Mouse (Mus musculus): Measurements from ENCODE around the gene St7. TPM values are rescaled to one million over a fixed set of nuclear protein-coding genes. Genes with fewer than 3 reads are reported as not detected.

Gene St7
- polyA plus RNA-seq, 1 experiment = 8.4 TPM

GRCm38 (mm10) chr6:17903355-17903754, 210.6 kb downstream of the St7 start:
- H3ac ChIP-seq (ENCODE audit: control insufficient read depth, insufficient read length, low read depth) = no peak overlapping the region
- no peaks in the 10 kb centered on the region for H3K79me2 ChIP-seq (ENCODE audit: control insufficient read depth, insufficient read depth)
- no peaks in the 10 kb centered on the region for H3K79me3 ChIP-seq (ENCODE audit: low read depth)
- no peak overlapping the region for H3K4me3 ChIP-seq (ENCODE audit: insufficient read depth, poor library complexity, severe bottlenecking)
- H3K27me3 ChIP-seq (ENCODE audit: control insufficient read depth, insufficient read depth, insufficient read length) = no peaks in the 10 kb centered on the region
- TF ChIP-seq FOSL1 (IDR thresholded peaks at IDR 0.05; ENCODE audit: insufficient read depth, low read length, poor library complexity, severe bottlenecking) (no peak), MAX (IDR thresholded peaks at IDR 0.05) (no peak), CEBPB (IDR thresholded peaks at IDR 0.05; ENCODE audit: low read depth) (no peak), MYOG (IDR thresholded peaks at IDR 0.05; ENCODE audit: control insufficient read depth, extremely low read depth, insufficient read length) (no peak), USF1 (IDR thresholded peaks at IDR 0.05; ENCODE audit: low read depth) (no peak), MYOD1 (IDR thresholded peaks at IDR 0.05; ENCODE audit: control insufficient read depth, insufficient read length, low read depth) (no peak), CTCF (IDR thresholded peaks at IDR 0.05; ENCODE audit: control insufficient read depth, insufficient read depth, insufficient read length) (no peak)
- H3K36me3 ChIP-seq (ENCODE audit: control insufficient read depth, insufficient read depth) = no peaks in the 10 kb centered on the region

GRCm38 (mm10) chr6:17905776-17906175, 213.0 kb downstream of the St7 start:
- Histone ChIP-seq H3K4me3 (ENCODE audit: insufficient read depth, poor library complexity, severe bottlenecking) (no peak overlapping the region), H3K36me3 (ENCODE audit: control insufficient read depth, insufficient read depth) (no peaks in the 10 kb centered on the region), H3K79me2 (ENCODE audit: control insufficient read depth, insufficient read depth) (no peaks in the 10 kb centered on the region), H3K79me3 (ENCODE audit: low read depth) (no peaks in the 10 kb centered on the region), H3K27me3 (ENCODE audit: control insufficient read depth, insufficient read depth, insufficient read length) (no peaks in the 10 kb centered on the region), H3ac (ENCODE audit: control insufficient read depth, insufficient read length, low read depth) (no peak overlapping the region)
- no peak for TF ChIP-seq CTCF (IDR thresholded peaks at IDR 0.05; ENCODE audit: control insufficient read depth, insufficient read depth, insufficient read length)
- no peak for TF ChIP-seq MYOG (IDR thresholded peaks at IDR 0.05; ENCODE audit: control insufficient read depth, extremely low read depth, insufficient read length)
- TF ChIP-seq FOSL1 (IDR thresholded peaks at IDR 0.05; ENCODE audit: insufficient read depth, low read length, poor library complexity, severe bottlenecking) = no peak
- no peak for TF ChIP-seq USF1 (IDR thresholded peaks at IDR 0.05; ENCODE audit: low read depth)

GRCm38 (mm10) chr6:17906289-17906688, 213.6 kb downstream of the St7 start:
- no peak overlapping the region for H3K4me3 ChIP-seq (ENCODE audit: insufficient read depth, poor library complexity, severe bottlenecking)
- no peak overlapping the region for H3ac ChIP-seq (ENCODE audit: control insufficient read depth, insufficient read length, low read depth)
- no peaks in the 10 kb centered on the region for H3K27me3 ChIP-seq (ENCODE audit: control insufficient read depth, insufficient read depth, insufficient read length)
- TF ChIP-seq CEBPB (IDR thresholded peaks at IDR 0.05; ENCODE audit: low read depth) (no peak), CTCF (IDR thresholded peaks at IDR 0.05; ENCODE audit: control insufficient read depth, insufficient read depth, insufficient read length) (no peak), MYOG (IDR thresholded peaks at IDR 0.05; ENCODE audit: control insufficient read depth, extremely low read depth, insufficient read length) (no peak), MAX (IDR thresholded peaks at IDR 0.05) (no peak), MYOD1 (IDR thresholded peaks at IDR 0.05; ENCODE audit: control insufficient read depth, insufficient read length, low read depth) (no peak), USF1 (IDR thresholded peaks at IDR 0.05; ENCODE audit: low read depth) (no peak), FOSL1 (IDR thresholded peaks at IDR 0.05; ENCODE audit: insufficient read depth, low read length, poor library complexity, severe bottlenecking) (no peak)
- H3K79me3 ChIP-seq (ENCODE audit: low read depth) = no peaks in the 10 kb centered on the region
- H3K79me2 ChIP-seq (ENCODE audit: control insufficient read depth, insufficient read depth) = no peaks in the 10 kb centered on the region
- H3K36me3 ChIP-seq (ENCODE audit: control insufficient read depth, insufficient read depth) = no peaks in the 10 kb centered on the region

DNA sequence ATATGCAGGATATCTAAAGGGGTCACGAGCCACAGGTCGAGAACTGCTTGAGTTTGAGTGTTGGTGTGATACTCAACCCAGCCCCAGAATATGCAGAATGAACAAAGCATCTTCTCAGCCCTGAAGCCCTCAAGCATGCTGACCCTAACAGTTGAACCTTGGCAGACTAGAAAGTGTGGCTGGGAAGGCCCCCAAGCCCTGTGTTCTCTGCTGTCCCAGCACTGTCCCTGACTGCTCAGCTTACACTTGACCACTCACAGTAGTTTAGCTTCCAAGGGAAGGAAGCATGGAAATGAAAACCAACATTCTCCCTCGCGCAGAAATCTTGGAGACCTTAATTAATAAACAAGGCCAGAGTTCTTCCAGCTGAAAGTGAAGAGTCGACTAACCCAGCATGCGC, 219.6 kb downstream of the St7 start:
- H3K79me3 ChIP-seq (ENCODE audit: low read depth) = no peaks in the 10 kb centered on the region
- no peak overlapping the region for H3ac ChIP-seq (ENCODE audit: control insufficient read depth, insufficient read length, low read depth)
- H3K36me3 ChIP-seq (ENCODE audit: control insufficient read depth, insufficient read depth) = peaks cover 3% of the 10 kb centered on the region
- no peaks in the 10 kb centered on the region for H3K27me3 ChIP-seq (ENCODE audit: control insufficient read depth, insufficient read depth, insufficient read length)
- no peaks in the 10 kb centered on the region for H3K79me2 ChIP-seq (ENCODE audit: control insufficient read depth, insufficient read depth)
- no peak for TF ChIP-seq CEBPB (IDR thresholded peaks at IDR 0.05; ENCODE audit: low read depth)
- no peak for TF ChIP-seq MYOD1 (IDR thresholded peaks at IDR 0.05; ENCODE audit: control insufficient read depth, insufficient read length, low read depth)
- no peak for TF ChIP-seq USF1 (IDR thresholded peaks at IDR 0.05; ENCODE audit: low read depth)
- TF ChIP-seq CTCF (IDR thresholded peaks at IDR 0.05; ENCODE audit: control insufficient read depth, insufficient read depth, insufficient read length) = no peak
- no peak for TF ChIP-seq MAX (IDR thresholded peaks at IDR 0.05)
- no peak for TF ChIP-seq FOSL1 (IDR thresholded peaks at IDR 0.05; ENCODE audit: insufficient read depth, low read length, poor library complexity, severe bottlenecking)
- no peak for TF ChIP-seq MYOG (IDR thresholded peaks at IDR 0.05; ENCODE audit: control insufficient read depth, extremely low read depth, insufficient read length)
- no peak overlapping the region for H3K4me3 ChIP-seq (ENCODE audit: insufficient read depth, poor library complexity, severe bottlenecking)

GRCm38 (mm10) chr6:17912825-17913224, 220.1 kb downstream of the St7 start:
- no peak overlapping the region for H3ac ChIP-seq (ENCODE audit: control insufficient read depth, insufficient read length, low read depth)
- no peaks in the 10 kb centered on the region for H3K79me2 ChIP-seq (ENCODE audit: control insufficient read depth, insufficient read depth)
- H3K27me3 ChIP-seq (ENCODE audit: control insufficient read depth, insufficient read depth, insufficient read length) = no peaks in the 10 kb centered on the region
- H3K79me3 ChIP-seq (ENCODE audit: low read depth) = no peaks in the 10 kb centered on the region
- no peak for TF ChIP-seq USF1 (IDR thresholded peaks at IDR 0.05; ENCODE audit: low read depth)
- no peak for TF ChIP-seq MYOG (IDR thresholded peaks at IDR 0.05; ENCODE audit: control insufficient read depth, extremely low read depth, insufficient read length)
- TF ChIP-seq CEBPB (IDR thresholded peaks at IDR 0.05; ENCODE audit: low read depth) = no peak
- TF ChIP-seq MAX (IDR thresholded peaks at IDR 0.05) = no peak
- no peak for TF ChIP-seq FOSL1 (IDR thresholded peaks at IDR 0.05; ENCODE audit: insufficient read depth, low read length, poor library complexity, severe bottlenecking)
- TF ChIP-seq MYOD1 (IDR thresholded peaks at IDR 0.05; ENCODE audit: control insufficient read depth, insufficient read length, low read depth) = no peak
- TF ChIP-seq CTCF (IDR thresholded peaks at IDR 0.05; ENCODE audit: control insufficient read depth, insufficient read depth, insufficient read length) = no peak
- peaks cover 3% of the 10 kb centered on the region for H3K36me3 ChIP-seq (ENCODE audit: control insufficient read depth, insufficient read depth)
- H3K4me3 ChIP-seq (ENCODE audit: insufficient read depth, poor library complexity, severe bottlenecking) = no peak overlapping the region

DNA sequence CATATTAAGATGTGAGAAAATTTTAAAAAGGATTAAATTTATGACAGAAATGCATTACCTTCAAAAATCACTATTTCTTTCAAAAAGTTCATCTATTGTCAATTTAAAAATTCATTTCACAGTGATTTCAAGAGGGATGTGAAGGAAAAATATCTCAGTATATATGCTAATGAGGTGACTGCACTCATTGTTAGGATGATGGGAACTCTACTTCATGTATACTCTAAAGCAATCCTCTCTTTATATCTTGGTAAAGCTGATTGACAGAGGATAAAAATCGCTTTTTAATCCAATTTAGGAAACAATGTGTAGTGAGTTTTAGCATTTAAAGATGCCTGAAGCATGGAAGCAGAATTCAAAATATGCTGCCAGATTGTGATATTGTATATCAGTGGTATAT, 220.6 kb downstream of the St7 start:
- no peak overlapping the region for H3ac ChIP-seq (ENCODE audit: control insufficient read depth, insufficient read length, low read depth)
- TF ChIP-seq USF1 (IDR thresholded peaks at IDR 0.05; ENCODE audit: low read depth) (no peak), MYOD1 (IDR thresholded peaks at IDR 0.05; ENCODE audit: control insufficient read depth, insufficient read length, low read depth) (no peak)
- no peaks in the 10 kb centered on the region for H3K79me2 ChIP-seq (ENCODE audit: control insufficient read depth, insufficient read depth)
- H3K79me3 ChIP-seq (ENCODE audit: low read depth) = no peaks in the 10 kb centered on the region
- no peak overlapping the region for H3K4me3 ChIP-seq (ENCODE audit: insufficient read depth, poor library complexity, severe bottlenecking)
- H3K27me3 ChIP-seq (ENCODE audit: control insufficient read depth, insufficient read depth, insufficient read length) = no peaks in the 10 kb centered on the region
- H3K36me3 ChIP-seq (ENCODE audit: control insufficient read depth, insufficient read depth) = peaks cover 3% of the 10 kb centered on the region
